Mouse (Mus musculus): ENCODE measurements around the gene Ebi3.

The Ebi3 gene

GRCm38 (mm10) chr17:55958918-55959728 lies 6.7 kb downstream of the Ebi3 start, which contains the start of gene Yju2:
Yju2 (plus strand) TSS chr17:55959099.
- DNase-seq = peak; percentile 95

DNA sequence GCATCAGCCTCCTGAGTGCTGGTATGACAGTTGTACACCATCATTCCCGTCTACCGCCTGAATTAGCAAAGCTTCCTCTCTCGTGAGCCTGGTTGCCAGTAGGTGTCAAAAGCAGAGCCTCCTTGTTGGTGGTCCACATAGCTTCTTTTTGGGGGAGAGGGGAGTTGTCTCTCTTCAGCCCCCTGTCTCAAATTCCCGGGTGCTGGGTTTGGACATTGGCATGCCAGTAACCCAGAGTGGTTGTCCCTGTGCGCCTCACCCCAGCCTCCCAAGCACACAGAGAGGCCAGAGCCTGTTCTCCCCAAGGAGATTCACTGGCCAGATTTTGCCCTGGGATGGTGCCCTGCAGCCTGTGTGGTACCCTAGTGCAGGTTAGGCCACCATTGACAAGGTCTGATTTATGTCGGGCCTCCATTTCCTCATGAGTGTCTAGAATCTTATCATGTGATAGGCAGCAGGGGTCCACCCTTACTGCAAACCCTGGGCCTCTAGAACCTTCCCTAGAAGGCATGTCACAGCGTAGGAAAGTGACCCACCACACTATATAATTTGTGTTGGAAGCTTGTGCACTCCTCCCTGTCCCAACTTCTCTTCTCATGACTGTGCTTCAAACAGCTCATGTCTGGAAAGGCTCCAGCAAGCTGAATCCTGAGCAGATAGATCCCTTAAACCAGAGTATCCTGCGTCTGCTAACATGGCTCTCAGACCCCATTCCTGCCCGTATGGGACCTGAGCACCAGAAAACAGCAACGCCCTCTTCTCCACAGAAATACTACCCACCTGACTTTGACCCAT lies 7.7 kb downstream of the Ebi3 start:
- DNase-seq = no peak

DNA sequence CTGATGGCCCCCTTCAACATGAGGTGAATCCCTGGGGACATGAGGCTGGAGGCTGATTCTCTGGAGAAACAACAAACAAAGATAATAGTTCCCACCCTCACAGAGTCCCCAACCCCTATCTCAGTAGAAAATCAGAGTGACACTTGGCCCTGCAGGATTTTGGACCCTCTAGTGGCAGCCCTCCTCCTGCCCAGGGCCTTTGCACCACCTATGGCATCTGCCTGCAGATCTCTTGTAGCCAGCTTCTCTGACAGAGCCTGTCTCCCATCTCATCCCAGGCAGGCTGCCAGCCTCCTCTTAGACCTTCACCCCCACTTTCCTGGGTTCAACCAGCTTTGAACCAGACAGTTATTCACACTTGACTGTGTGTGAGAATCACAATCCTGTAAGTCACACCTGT lies 8.4 kb downstream of the Ebi3 start:
- no peak for DNase-seq

GRCm38 (mm10) chr17:55961631-55962030 lies 9.2 kb downstream of the Ebi3 start:
- DNase-seq = no peak

- no peak for DNase-seq
These were observed 10.7 kb downstream of the Ebi3 start for GRCm38 (mm10) chr17:55963171-55963570.

DNA sequence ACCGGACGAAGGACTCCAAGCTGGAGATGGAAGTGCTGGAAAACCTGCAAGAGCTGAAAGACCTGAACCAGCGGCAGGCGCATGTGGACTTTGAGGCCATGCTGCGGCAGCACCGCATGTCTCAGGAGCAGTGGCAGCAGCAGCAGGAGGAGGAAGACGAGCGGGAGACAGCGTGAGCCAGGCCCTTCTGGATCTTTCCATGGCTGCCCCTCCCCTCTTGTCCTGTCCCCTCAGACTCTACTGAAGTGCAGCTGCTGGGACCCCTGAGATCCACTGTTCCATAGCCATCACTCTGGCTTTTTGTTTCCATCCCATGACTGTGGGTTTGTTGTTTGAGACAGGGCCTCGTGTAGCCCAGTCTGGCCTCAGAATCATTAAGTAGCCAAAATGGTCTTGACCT lies 12.1 kb downstream of the Ebi3 start:
- no peak for DNase-seq

DNA sequence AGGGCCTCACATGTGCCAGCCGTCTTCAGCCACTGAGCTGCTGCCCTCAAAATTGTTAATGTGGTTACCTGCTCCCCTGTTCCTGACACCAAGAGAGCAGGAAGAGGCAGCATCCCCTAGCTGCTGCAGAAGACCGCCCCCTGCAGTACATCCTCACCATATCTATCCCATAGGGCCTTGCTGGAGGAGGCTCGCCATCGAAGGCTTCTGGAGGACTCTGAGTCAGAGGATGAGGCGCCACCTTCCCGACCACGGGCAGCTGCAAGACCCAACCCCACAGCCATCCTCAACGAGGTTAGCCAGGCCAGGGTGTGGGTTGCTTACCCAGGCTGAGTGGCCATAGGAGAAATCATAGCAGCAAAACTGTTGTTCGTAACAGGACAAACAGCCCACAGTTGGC lies 12.6 kb downstream of the Ebi3 start:
- no peak for DNase-seq

GRCm38 (mm10) chr17:55967186-55967585 lies 14.7 kb downstream of the Ebi3 start:
- DNase-seq = no peak

- peak; percentile 54 for DNase-seq
These were observed 15.8 kb downstream of the Ebi3 start for GRCm38 (mm10) chr17:55968210-55968609.

- peak; percentile 73 for DNase-seq
These were observed 17.1 kb downstream of the Ebi3 start for GRCm38 (mm10) chr17:55969560-55969959.

DNA sequence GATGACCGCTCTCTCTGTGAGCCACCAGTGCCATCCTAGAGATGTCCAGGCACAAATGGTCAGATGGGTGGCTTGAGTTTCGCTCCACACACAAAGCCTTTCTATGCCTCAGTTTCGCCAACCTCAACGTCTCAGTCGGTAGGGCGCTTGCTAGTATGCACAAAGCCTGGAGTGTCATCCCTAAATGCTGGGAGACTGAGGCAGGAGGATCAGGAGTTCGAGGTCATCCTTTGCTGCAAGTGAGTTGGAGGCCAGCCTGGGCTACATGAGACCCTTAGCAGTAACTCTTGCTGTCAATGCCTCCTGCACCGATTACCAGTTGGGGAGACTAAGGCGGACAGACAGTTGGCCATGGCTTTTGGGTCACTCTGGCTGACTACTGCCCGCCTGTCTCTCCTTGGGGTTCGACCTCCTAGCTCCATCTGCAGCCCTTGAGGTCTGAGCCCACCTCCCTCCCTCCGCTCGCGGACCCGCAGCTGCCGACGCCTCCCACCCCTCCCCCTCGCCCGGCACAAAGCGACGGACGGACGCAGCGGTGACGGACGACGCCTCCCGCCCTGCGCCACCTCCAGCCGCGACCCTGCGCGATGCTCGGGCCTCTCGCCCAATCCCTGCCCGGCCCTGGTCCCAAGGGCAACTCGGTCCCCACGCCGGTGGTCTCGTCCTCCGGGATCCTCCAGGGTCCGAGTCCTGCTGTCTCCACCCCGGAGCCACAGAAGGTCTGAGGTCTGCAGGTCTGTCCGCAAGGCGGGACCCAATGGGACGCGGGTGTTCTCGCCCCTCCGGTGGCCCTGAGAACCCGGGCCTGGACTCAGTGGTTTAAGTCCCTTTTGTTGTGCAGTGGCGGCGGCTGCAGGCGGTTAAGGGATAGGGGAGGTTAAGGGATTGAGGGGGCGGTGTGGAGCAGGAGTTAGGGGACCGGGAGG lies 17.8 kb downstream of the Ebi3 start, which contains the start of gene Shd:
TSS of gene Shd (plus strand) at position 502 of the 926 bp plus-strand sequence.
- DNase-seq = peak; percentile 64

DNA sequence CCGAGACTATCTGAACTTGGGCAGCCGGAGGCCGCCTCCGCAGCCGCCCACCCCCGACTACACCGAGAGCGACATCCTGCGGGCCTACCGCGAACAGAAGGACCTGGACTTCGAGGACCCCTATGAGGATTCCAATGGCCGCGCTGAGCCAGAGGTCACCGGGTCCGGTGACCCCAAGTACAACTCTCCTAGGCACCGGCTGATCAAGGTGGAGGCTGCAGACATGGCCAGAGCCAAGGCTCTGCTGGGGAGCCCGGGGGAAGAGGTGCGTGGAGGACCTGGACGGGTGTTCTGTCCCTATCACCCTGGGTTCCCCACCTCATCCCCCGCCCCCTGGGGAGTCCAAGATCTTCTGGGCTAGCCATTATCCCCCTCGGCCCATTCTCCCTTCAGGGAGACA lies 19.0 kb downstream of the Ebi3 start:
- no peak for DNase-seq

DNA sequence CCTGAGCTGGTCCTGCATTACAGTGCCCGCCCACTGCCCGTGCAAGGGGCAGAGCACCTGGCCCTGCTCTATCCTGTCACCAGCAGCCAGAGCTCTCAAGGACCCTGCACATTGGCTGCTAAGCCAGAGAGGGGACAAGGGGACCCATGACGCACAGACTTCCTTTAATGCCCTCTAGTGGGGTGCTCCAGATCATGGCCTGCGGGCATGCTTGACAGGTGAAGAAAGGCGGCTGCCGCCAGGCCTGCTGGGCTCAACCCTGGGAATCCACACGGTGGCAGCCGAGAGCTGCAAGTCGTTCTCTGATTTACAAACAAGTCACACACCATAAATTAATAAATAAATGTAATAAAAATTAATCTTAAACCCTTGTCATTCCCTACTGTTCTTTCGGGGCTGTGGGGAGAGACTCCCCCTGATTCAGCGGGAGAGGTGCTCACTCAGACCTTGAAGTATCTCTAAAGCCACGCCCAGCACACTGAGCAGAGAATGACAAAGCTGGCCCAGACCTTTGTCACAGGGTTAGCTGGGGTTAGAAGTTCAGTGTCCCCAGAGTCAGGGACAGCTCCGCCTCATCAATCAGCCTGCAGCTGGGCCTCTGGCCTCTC lies 23.9 kb downstream of the Ebi3 start:
- peak; percentile 86 for DNase-seq

GRCm38 (mm10) chr17:55977301-55977700 lies 24.9 kb downstream of the Ebi3 start:
- DNase-seq = no peak

- DNase-seq = peak; percentile 61
These were observed 33.9 kb downstream of the Ebi3 start, which contains the start of gene Fsd1 for GRCm38 (mm10) chr17:55986030-55986961. Fsd1 (plus strand) TSS chr17:55986509.

GRCm38 (mm10) chr17:55990278-55990898 lies 37.9 kb downstream of the Ebi3 start:
- DNase-seq = no peak

DNA sequence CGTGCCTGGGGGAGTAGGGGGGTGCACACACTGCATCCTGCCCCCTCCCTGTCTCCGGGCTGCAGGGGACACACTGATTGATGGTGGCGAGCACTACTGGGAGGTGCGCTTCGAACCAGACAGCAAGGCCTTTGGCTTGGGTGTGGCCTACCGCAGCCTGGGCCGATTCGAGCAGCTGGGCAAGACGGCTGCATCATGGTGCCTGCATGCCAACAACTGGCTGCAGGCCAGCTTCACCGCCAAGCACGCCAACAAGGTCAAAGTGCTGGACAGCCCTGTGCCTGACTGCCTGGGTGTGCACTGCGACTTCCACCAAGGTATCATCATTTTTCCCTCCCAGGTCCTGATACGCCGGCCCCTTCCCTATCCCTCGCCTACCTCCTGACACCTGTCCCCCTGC lies 43.6 kb downstream of the Ebi3 start:
- DNase-seq = peak; percentile 70

DNA sequence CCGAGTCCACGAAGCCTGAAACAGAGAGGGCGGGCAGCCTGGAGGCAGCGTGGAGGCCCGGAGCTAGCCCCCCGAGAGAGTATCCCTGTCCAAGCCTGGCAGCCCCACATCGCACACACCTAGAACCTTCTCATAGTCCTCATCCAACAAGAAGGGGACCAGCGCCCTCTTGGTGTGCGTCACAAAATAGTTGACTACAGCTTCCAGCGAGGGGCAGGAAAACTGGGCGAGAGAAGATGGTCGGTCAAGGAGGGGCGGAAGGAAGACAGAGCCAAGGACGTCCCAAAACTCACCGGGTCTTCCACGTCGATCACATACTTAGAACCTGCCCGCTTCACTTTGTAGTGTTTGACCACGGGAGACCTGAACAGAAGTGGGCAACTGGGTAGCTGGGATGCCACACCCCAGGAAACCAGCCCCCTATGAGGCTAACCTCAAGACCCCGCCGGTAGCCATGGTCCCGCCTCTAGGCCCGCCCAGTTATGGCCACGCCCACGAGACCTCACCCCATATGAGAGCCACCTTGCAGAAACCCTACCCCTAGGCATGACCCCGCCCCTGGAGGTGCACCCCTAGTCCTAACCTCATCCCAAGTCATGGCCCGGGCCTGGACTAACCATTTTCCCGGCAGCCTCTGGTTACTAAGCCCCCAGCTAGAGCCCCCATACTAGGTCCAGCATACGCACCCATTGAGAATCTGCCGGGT lies 47.5 kb downstream of the Ebi3 start:
- no peak for DNase-seq

- no peak for DNase-seq
These were observed 50.6 kb downstream of the Ebi3 start for GRCm38 (mm10) chr17:56003000-56003399.
